Mouse (Mus musculus): ENCODE results near the gene Skint5.

DNA sequence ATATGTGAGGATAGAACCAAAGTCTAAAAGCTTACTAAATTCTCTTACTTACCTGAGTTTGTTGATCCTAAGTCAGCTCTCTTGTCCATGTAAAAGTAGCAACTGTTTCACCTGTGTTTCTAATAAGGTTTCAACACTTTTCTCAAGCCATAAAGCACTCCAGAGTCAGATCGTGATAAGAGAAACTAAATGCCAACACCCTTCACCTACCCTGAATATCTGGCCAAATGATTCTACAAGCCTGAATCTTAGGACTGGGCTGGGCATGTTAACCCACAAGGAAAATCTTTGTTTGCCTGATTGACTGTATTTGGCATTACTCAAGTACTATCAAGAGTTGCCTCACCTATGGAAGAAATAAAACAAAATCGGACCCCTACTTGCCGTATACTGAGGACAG is at the start of gene Skint5:
- TF ChIP-seq POLR2A (IDR thresholded peaks at IDR 0.05; ENCODE audit: borderline replicate concordance, extremely low read depth, low read depth, low read length), result no peak
- TF ChIP-seq CTCF (IDR thresholded peaks at IDR 0.05; ENCODE audit: insufficient read depth, low read length), result no peak
